Mouse (Mus musculus) ZHBTc4 (cell line): Measurements from ENCODE around the gene Ccdc63.
A peak's percentile ranks its signal among the peaks of the same experiment; 100 is the strongest.
"Not testable (repeated sequence)": the region's sequence is repeated elsewhere in the genome, so short reads cannot be mapped to it uniquely, and the experiment has no call there.

Experiments used
- DNase-seq: peaks from one replicate; pipeline ENCODE4 v3.0.0-alpha.2; 2011; ENCODE audit warnings: low read depth, low spot score

Ccdc63 gene

DNA sequence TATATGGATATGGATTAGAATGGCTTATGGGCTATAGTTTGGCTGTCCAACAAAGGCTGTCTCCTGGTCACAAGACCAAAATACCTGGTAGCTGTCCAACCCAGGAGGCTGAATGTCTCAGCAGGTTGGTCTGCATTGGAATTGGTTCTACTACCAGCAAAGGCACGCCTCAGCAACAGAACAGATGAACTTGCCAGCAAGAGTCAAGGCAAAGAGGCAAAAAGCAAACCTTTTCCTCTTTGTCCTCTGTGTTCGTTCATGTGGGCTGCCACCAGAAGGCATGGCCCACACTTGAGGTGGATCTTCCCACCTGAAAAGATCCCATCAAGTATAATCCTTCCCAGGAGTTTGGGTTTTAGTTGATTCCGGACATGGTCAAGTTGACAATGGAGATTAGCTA lies at the start of gene Ccdc63:
Gene Ccdc63 (minus strand): TSS at position 101 of the 400 bp plus-strand sequence.
- no peak for DNase-seq

DNA sequence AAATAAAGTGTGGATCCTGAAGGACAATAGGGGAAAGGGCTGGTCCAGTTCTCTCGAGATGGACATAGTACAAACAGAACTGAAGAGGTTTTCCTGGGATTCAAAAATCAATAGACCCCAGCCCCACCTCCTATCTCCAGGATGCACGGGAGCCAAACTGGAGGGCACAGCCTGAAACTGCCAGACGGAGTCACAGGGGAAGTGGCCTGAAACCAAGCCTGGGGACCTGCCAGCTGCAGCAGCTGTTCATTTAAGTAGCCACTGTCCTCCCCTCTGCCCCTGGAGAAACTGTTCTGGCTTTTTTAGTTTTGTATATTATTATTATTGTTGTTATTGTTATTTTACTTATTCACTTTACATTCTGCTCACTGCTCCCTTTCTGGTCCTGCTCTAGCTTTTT lies 48.5 kb upstream of the Ccdc63 start:
- no peak for DNase-seq

DNA sequence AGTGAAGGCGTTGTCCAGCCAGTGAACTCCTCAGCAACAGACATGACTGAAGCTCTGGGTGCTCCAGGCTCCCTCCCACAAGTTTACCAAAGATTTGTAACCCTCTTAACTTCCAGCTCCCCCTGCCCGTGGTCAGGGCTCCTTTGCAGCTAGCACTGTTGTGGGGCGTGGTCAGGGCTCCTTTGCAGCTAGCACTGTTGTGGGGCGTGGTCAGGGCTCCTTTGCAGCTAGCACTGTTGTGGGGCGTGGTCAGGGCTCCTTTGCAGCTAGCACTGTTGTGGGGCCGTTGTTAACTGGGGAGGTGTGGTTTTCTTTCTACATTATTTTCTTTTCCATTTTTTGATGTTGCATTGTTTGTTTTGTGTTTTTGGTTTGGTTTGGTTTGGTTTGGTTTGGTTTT lies 44.2 kb upstream of the Ccdc63 start:
- not testable (repeated sequence) for DNase-seq

DNA sequence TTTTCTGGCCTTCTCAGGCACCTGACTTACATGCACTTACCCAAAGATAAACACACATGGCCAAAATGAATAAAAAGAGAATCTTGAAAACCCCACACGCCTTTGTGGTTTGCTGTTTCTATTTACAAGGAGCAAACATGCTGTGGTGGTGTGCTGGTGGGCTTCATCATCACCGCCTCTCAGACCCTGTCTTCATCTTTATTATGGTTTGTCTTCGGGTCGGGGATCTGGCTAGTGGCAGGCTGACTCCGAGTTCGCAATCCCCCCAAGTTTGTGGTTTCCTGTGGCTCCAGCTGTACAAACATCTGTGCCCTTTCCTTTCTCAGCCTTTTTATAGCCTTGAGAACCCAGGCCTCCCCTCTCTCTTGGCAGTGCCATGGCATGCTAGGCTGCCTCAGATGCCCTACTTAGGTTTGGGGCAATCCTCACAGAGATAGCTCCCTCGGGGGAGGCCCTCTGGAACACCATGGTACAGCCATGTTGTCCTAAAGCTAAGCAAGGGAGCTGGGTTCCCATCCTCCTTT lies 43.7 kb upstream of the Ccdc63 start:
- DNase-seq = no peak

DNA sequence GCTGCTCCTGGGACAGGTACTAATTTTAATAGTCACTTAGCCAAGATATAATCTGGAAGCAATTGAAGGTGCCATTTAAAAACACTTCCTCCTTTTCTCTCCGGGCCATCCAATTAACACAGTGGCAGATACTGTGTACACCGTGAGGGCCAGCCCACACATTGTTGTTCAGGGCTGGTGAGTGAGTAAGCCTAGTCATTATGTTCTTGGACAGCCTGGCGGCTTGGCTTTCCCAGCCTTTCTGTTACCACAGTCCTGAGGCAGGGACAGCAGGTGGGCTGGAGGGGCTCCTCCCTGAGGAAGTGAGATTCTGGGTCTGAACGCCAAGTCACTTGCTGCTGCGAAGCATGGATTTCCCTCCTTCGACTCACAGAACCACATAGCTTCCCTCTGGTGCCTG lies 39.0 kb upstream of the Ccdc63 start:
- DNase-seq = peak; percentile 67

DNA sequence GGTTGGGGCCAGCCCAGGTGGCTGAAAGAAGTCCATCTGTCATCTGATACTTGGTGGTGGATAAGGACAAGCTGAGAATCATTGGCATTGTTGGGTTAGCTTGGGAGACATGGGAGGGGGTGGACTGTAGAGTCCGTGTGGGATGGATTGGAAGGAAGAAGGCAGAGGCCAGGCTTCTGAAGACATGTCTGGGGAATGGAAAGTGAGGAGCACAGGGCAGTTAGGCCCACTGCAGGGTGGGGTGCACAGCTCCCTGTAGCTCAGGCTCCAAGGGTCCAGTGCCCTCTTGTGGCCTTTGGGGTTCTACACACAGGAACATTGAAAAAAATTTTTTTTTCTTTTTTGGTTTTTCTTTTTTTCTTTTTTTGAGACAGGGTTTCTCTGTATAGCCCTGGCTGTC lies 35.8 kb upstream of the Ccdc63 start:
- peak; percentile 79 for DNase-seq

DNA sequence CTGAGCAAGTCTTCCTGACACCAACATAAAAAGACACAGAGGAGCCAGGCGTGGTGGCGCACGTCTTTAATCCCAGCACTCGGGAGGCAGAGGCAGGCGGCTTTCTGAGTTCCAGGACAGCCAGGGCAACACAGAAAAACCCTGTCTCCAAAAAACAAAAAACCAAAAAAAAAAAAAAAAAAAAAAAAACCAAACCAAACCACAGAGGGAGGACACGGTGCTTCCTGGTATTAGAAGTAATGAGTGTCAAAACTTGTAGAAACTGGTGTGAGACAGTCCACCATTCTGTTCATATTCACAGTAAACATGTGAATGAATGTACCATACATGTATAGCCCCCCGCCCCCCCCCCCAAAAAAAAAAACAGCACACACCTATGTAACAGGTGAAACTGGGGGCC lies 35.3 kb upstream of the Ccdc63 start:
- DNase-seq = no peak

DNA sequence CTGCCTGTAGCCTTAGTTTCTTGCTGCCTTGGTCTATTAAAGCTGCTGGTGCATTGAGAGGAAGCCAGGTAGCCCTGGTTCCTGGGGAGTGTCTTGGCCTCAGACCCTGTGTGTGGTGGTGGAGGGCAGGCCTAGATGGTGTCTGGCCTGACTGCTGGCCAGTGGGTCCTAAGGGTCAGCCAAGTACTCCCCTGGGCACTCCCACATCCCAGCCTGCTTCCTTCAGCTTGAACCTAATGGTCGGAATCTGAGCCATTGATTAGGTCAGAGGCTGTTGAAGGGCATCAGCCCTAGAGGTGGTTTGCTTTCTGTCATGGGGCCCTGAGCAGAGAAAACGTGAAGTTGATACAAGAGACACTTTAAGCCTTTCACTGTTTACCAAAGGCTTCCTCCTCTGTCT lies 34.8 kb upstream of the Ccdc63 start:
- no peak for DNase-seq

DNA sequence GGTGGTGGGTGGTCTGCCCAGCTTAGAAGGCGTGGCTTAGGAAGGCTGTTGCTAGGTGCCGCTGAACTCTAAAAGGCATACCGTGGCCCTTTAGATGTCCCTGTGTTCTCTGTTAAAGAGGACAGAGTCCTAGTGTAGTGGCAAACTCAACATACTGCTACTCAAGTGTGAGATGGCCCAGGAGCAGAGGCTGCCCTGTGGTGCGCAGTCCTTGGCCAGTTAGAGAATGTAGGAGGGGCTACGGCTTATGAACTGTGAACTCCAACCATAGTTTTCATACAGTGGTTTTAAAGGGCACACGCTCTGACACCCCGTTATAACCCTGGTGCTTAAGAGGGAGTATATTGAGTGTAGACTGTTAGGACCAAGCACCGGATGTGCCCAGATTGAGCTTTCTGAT lies 30.4 kb upstream of the Ccdc63 start:
- DNase-seq = no peak

DNA sequence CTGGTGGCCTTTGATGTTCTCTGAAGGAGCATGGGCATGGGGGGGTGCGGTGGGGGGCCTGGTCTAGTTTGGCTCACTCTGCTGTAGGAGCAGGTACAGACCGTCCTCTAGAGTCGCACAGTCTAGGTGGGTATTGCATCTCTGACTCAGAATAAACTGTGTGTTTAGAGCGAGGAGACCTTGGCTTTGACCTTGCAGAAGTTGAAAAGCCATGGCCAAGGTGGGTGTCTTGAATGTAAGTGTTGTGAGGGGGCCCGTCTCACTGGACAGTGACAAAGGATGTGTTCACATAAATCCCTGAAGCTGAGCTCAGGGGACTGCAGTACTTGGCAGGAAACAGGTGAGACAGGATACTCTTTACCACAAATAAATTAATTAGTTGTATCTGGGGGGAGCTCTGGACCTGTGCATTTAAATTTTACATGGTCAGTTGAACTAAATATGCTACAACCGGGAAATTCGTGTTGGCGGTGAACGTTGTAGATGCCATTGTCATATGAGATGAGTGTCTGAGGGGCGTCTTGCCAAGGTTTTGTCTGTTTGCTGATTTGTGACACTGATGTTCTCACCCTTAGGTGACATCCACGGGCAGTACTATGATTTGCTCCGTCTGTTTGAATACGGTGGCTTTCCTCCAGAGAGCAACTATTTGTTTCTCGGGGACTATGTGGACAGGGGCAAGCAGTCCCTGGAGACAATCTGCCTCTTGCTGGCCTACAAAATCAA lies 27.9 kb upstream of the Ccdc63 start:
- DNase-seq = no peak

DNA sequence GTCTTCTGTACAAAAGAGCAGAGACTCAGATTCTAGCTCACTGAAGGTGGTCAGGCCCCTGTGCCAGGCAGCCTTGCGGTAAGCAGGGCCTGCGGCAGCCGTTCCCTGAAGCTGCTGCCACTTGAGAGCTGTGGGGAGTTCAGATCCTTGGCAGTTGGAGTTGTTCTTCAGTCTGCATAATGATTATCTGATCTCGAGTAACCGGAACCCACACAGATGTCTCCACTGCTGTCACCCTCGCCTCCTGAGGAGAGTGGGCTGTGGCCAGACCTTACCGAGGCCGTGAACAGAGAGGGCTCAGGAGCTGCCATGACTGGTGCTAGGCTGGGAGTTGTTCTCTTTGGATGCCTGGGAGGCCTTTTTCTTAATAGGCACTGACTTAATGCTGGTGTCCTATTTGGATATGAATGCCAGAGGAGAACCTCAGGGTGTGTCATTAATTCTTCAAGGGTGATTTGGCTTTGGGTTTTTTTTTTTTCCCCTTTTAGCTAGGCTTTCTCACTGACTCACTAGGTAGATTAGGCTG lies 26.1 kb upstream of the Ccdc63 start:
- no peak for DNase-seq

DNA sequence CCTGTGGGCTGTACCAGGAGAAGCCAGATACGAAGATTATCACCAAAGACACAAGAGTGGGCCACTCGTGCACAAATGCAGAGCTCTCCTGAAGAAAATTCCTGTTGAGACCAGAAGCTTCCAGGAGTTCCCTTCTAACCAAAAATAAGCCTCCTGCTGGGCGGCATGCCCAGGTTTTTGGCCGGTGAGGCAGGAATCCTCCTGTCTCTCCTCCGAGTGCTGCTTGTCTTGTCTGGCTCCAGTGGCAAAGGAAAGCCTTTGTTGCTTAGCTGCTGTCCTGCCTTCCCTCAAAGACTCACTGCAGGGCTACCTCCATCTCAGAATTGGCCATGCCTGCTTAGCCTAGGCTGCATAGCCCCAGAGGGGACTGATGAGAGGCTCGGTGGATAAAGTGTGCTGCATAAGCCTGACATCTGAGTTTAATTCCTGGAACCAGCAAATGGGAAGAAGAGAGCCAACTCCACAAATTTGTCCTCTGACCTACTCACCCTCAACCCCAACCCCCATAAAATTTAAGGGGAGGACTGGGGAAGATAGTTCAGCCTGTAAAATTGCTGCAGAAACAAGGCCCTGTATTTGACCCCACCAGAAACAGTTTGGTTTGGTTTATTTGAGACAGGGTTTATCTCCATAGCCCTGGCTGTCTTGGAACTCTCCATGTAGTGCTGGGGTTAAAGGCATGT lies 24.8 kb upstream of the Ccdc63 start:
- no peak for DNase-seq

DNA sequence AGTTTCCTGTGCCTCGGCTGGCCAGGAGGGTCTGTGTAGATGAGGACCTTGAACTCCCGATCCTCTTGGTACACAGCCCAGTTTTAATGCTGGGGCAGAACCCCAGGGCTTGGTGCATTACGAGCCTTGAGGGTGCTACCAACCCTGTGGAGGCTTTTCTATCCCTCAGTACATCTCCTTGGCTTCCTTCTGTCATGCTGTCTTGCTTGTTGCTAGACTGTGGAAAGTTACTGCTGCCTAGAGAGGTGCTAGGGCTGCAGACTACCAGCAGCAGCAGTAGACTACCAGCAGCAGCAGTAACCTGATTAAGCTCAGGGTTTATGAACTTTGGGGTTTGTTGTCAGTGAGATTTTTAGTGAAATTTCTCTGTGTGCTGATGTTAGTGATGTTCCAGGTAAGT lies 23.4 kb upstream of the Ccdc63 start:
- DNase-seq = no peak

DNA sequence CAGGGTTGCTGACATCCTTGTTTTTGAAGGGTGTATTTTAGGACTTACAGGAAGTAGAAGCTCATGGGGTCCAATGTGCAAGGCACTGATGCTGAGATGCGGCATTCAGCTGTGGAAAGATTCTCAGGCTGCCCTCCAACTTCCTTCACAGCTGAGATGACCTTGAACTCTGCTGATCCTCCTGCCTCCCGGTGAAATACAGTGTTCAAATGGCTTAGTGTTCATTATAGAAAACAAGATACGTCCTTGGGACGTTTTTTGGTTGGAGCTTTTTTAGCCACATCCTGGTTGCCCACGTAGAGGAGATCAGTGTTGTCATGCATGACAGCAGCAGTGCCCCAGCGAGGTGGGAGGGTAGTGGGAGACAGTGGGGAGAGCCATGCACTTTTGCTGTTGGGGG lies 22.6 kb upstream of the Ccdc63 start:
- no peak for DNase-seq

DNA sequence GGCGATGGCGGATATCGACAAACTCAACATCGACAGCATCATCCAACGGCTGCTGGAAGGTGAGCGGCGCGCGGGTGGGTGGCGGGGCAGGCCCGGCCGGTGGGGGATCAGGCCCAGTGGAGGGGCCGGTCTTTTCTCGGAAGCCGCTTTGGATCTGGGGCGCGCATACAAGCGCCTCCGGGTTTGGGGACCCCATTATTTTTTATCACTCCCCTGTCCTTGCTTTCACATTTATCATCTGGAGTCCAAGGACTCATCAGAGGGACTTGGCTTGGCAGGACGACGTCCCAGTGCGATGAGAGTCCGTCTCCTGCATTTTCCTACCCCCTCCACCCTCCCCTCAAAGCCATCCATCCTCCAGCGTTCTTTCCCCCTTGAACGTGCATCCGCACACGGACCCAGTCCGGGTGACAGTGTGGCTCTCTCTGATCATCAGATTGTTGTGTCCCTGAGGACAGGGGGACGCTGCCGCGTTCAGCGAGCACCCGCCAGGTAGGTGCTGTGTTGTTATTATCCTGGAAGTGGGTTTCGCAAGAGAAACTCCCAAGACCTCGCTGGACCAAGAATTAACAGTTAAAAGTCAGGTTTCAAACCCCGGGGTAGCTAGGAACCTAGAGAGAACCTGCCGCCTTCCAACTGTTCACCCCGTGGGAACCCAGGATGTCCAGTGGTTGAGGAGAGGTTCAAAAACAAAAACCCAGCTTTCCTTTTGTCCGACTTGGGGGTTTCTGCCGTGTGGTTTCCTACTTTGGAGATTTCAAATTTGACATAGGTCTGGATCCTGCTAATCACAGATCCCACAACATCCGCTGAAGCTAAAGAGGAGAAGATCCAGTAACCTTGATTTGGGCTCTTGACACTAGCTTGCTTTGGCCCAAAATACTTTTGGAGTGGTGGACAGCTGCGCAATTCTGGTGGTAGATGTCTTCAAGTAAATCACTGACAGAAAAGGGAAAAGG lies 18.2 kb upstream of the Ccdc63 start:
- no peak for DNase-seq

DNA sequence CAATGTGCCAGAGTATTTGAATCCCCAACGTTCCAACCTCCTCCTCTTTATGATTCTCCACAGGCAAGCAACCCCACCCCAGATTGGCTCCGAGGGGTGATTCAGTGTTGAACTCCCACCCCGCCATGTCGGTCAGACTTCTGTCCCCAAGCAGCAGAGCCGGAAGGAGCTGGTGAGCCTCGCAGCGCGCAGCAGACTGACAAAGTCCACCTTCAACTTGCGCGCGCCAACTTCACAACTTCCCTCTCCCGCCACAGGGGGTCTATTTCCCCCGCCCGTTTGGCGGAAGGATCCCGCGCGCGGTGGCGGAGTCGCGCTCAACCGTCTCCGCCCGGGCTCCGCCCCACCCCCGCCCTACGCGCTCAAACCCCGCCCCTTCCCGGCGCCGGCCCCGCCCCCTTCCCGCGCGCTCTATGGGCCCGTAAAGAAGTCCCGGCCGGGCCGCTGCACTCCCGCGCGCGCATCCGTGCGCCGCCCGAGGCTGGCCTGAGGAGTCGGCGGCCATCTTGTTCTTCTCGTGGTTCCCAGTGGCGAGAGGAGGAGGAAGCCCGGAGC lies 17.3 kb upstream of the Ccdc63 start, which contains the start of gene Ppp1cc:
Gene Ppp1cc (plus strand): TSS at position 452 of the 555 bp plus-strand sequence.
- DNase-seq = peak; percentile 97

DNA sequence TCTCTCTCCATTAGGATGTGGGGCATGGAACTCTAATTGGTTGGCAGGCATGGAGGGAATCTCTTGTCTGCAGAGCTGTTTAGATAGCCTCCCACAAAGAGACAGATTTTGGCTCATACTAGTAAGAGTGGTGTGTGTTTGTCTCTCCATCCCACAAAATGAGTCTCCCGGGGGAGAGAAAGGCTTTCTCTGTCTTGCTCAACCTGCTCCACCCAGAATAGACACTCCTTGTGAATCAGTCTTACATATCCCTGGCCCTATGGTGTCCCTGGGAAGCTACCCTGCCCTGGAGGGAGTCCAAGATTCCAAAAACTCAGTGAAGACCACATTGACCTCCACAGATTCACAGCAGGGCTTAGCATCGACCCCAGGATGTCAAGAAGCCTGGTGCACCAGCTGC lies 15.9 kb upstream of the Ccdc63 start:
- no peak for DNase-seq

DNA sequence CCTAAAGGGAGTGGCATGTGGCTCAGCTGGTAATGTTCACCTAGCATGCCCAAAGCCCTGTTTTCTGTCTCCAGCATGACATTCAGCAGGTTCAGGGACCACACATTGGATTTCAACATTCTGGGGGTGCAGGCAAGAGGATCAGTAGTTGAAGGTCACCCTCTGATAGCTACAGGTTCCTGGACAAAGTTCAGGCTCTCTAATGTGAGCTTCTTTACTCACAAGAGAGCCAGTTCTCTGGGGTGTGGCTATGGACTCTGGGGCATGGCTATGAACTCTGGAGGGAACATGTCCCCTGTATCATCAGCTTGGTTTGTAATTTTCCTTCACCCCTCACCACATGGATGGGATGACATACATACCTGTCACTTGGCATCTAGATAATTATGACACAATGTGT lies 15.0 kb upstream of the Ccdc63 start:
- no peak for DNase-seq

DNA sequence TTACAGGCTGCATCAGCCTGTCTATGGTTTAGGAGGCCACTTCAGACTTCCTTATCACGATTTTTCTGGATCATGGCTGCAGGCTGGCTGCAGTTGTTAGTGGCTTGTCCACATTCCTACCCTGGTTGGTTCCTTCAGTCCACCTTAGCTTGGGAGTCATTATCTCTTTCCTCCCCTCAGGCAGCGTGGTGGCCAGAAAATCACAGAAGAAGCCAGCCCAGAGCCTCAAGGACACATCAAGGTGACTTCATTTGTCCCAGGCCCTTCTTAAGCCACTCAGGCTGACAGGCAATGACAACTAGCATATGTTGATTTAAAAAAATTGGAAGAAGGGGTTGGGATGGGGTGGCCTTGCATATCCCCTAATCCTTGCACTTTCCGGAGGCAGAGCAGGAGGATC lies 14.2 kb upstream of the Ccdc63 start:
- peak; percentile 51 for DNase-seq

DNA sequence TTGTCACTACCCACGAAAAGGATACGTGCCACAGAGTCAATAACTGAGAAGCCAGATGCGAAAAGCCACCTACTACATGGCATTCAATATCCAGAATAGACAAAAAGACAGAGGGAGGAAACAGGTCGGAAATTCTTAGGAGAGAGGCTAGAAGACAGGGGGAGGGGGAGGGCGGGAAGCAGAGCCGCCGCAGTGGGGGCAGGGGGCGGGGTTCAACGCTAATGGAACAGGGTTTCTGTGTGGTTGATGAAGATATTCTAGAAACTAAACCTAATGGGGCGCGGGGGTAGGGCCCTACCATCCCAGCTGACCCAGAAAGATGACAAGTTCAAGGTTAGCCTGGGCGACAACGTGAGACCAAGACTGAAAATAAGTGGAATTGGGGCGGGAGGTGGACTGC lies 13.4 kb upstream of the Ccdc63 start:
- peak; percentile 72 for DNase-seq

DNA sequence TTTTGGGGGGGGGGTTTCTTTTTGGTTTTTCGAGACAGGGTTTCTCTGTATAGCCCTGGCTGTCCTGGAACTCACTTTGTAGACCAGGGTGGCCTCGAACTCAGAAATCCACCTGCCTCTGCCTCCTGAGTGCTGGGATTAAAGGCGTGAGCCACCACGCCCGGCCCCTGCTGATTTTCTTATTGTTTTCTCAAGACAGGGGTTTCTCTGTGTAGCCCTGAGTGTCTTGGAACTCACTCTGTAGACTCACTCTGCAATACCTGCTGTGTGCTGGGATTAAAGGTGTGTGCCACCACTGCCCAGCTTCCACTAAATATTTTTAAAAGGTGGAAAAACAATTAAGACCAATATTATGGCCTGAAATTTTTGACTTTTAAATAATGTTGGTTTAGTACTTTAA lies 11.9 kb upstream of the Ccdc63 start:
- not testable (repeated sequence) for DNase-seq
